Mouse (Mus musculus): ENCODE measurements around the gene Spcs2. TPM values are rescaled to one million over a fixed set of nuclear protein-coding genes. Genes with fewer than 3 reads are reported as not detected.
"Not testable (repeated sequence)": the region's sequence is repeated elsewhere in the genome, so short reads cannot be mapped to it uniquely, and the experiment has no call there.

The Spcs2 gene
- polyA plus RNA-seq, 1 experiment from 2014 or later, result 268 TPM

- Histone ChIP-seq H3K4me1 (replicated peaks; ENCODE audit: control insufficient read depth, insufficient read depth, low read length) (no peaks in the 10 kb centered on the region), H3K27ac (no peak overlapping the region), H3K4me2 (replicated peaks) (no peak overlapping the region), H3K4me3 (replicated peaks; ENCODE audit: low read length) (no peak overlapping the region), H3K36me3 (replicated peaks; ENCODE audit: control insufficient read depth, insufficient read depth) (no peaks in the 10 kb centered on the region), H3K9me3 (ENCODE audit: control insufficient read depth, low read length) (no peaks in the 10 kb centered on the region), H3K9ac (no peak overlapping the region), H3K27me3 (ENCODE audit: control insufficient read depth, insufficient read depth, low read length) (no peaks in the 10 kb centered on the region)
- DNase-seq (ENCODE audit: low spot score) (no peak), ATAC-seq (ENCODE audit: low FRiP score) (no peak)
- WGBS, result 90% methylated on average over 2 of the region's 2 CpGs
Measured at GRCm38 (mm10) chr7:99821953-99822352, 41.3 kb downstream of the Spcs2 start.

DNA sequence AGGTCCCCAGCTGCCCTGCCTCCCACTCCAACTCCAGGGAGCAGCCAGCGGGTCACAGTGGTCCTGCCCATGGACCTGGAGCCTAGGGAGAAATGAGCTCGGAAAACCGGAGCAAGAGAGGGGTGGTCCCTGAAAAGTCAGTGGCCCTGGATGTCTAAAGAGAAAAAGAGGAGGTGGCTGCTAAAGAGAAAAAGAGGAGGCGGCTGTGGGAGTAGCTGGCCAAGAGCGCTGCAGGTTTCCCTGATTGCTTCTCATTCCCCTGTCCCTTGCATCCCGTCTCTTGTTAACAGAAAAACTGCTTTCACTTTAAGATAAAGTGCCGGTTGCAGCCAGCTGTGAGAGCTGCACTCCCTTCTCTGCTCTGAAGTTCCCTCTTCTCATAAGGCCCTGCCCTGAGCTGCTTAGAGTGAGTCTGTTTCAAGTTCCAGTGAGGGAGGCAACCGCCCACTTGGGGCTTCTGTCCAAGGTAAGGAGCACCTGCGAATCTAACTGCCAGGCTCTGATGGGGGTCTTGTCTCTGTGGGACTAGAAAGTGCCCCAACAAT lies 45.0 kb downstream of the Spcs2 start:
- ATAC-seq (ENCODE audit: low FRiP score); H3K4me1 ChIP-seq (replicated peaks; ENCODE audit: control insufficient read depth, insufficient read depth, low read length); H3K4me2 ChIP-seq (replicated peaks); H3K27ac ChIP-seq; H3K27me3 ChIP-seq (ENCODE audit: control insufficient read depth, insufficient read depth, low read length); DNase-seq (ENCODE audit: low spot score); H3K36me3 ChIP-seq (replicated peaks; ENCODE audit: control insufficient read depth, insufficient read depth); H3K9ac ChIP-seq; H3K4me3 ChIP-seq (replicated peaks; ENCODE audit: low read length); H3K9me3 ChIP-seq (ENCODE audit: control insufficient read depth, low read length): not testable (repeated sequence)
- 21% methylated on average over 9 of the region's 9 CpGs for WGBS

GRCm38 (mm10) chr7:99813394-99813793 lies 49.9 kb downstream of the Spcs2 start:
- Histone ChIP-seq H3K4me2 (replicated peaks) (no peak overlapping the region), H3K9ac (no peak overlapping the region), H3K36me3 (replicated peaks; ENCODE audit: control insufficient read depth, insufficient read depth) (no peaks in the 10 kb centered on the region; the same call in 1 of the 2 replicates), H3K4me1 (replicated peaks; ENCODE audit: control insufficient read depth, insufficient read depth, low read length) (no peaks in the 10 kb centered on the region), H3K4me3 (replicated peaks; ENCODE audit: low read length) (no peak overlapping the region), H3K27me3 (ENCODE audit: control insufficient read depth, insufficient read depth, low read length) (no peaks in the 10 kb centered on the region), H3K9me3 (ENCODE audit: control insufficient read depth, low read length) (no peaks in the 10 kb centered on the region), H3K27ac (no peak overlapping the region)
- no peak for ATAC-seq (ENCODE audit: low FRiP score)
- no peak for DNase-seq (ENCODE audit: low spot score)
- WGBS, result 89% methylated on average over 11 of the region's 11 CpGs

GRCm38 (mm10) chr7:99811661-99812060 lies 51.6 kb downstream of the Spcs2 start:
- no peak for DNase-seq (ENCODE audit: low spot score)
- Histone ChIP-seq H3K27me3 (ENCODE audit: control insufficient read depth, insufficient read depth, low read length) (no peaks in the 10 kb centered on the region), H3K4me2 (replicated peaks) (no peak overlapping the region), H3K9me3 (ENCODE audit: control insufficient read depth, low read length) (no peaks in the 10 kb centered on the region), H3K27ac (no peak overlapping the region), H3K9ac (no peak overlapping the region), H3K4me1 (replicated peaks; ENCODE audit: control insufficient read depth, insufficient read depth, low read length) (no peaks in the 10 kb centered on the region), H3K4me3 (replicated peaks; ENCODE audit: low read length) (no peak overlapping the region), H3K36me3 (replicated peaks; ENCODE audit: control insufficient read depth, insufficient read depth) (no peaks in the 10 kb centered on the region; the same call in 1 of the 2 replicates)
- no peak for ATAC-seq (ENCODE audit: low FRiP score)
- 94% methylated on average over 4 of the region's 4 CpGs for WGBS

GRCm38 (mm10) chr7:99810814-99811213 lies 52.4 kb downstream of the Spcs2 start:
- Histone ChIP-seq H3K27me3 (ENCODE audit: control insufficient read depth, insufficient read depth, low read length) (no peaks in the 10 kb centered on the region), H3K4me1 (replicated peaks; ENCODE audit: control insufficient read depth, insufficient read depth, low read length) (no peaks in the 10 kb centered on the region), H3K27ac (no peak overlapping the region), H3K4me2 (replicated peaks) (no peak overlapping the region), H3K4me3 (replicated peaks; ENCODE audit: low read length) (no peak overlapping the region), H3K9ac (no peak overlapping the region), H3K36me3 (replicated peaks; ENCODE audit: control insufficient read depth, insufficient read depth) (no peaks in the 10 kb centered on the region; the same call in 1 of the 2 replicates), H3K9me3 (ENCODE audit: control insufficient read depth, low read length) (no peaks in the 10 kb centered on the region)
- DNase-seq (ENCODE audit: low spot score), result no peak
- no peak for ATAC-seq (ENCODE audit: low FRiP score)
- WGBS, result 96% methylated on average over 2 of the region's 2 CpGs

DNA sequence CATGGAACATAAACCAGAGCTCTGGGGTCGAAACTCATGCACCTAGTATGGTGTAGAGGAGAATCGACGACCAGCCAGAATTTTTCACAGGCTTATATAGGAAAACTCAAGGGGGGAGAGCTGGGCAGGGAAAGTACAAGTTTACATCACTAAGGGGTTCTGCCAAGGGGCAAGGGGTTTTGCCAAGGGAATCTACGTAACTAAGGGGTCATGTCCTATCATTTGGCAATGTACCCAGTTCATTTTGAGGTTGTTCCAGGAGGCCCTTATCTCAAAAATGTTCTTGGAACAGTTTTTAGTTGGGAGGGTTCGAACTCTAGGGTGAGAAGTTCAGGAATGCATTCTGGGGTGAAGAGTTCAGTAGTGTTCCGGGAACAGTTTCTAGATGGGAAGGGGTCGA lies 56.2 kb downstream of the Spcs2 start:
- not testable (repeated sequence) for H3K4me2 ChIP-seq (replicated peaks); ATAC-seq (ENCODE audit: low FRiP score); H3K27me3 ChIP-seq (ENCODE audit: control insufficient read depth, insufficient read depth, low read length); H3K9ac ChIP-seq; H3K9me3 ChIP-seq (ENCODE audit: control insufficient read depth, low read length); H3K27ac ChIP-seq; DNase-seq (ENCODE audit: low spot score); H3K4me3 ChIP-seq (replicated peaks; ENCODE audit: low read length); H3K36me3 ChIP-seq (replicated peaks; ENCODE audit: control insufficient read depth, insufficient read depth); H3K4me1 ChIP-seq (replicated peaks; ENCODE audit: control insufficient read depth, insufficient read depth, low read length)
- WGBS, result 89% methylated on average over 7 of the region's 7 CpGs

GRCm38 (mm10) chr7:99805340-99805739 lies 57.9 kb downstream of the Spcs2 start:
- H3K36me3 ChIP-seq (replicated peaks; ENCODE audit: control insufficient read depth, insufficient read depth), result no peaks in the 10 kb centered on the region
- H3K27me3 ChIP-seq (ENCODE audit: control insufficient read depth, insufficient read depth, low read length), result no peaks in the 10 kb centered on the region
- H3K9me3 ChIP-seq (ENCODE audit: control insufficient read depth, low read length), result no peaks in the 10 kb centered on the region
- ATAC-seq (ENCODE audit: low FRiP score), result no peak
- H3K27ac ChIP-seq, result no peak overlapping the region
- H3K9ac ChIP-seq, result no peak overlapping the region
- H3K4me2 ChIP-seq (replicated peaks), result no peak overlapping the region
- H3K4me3 ChIP-seq (replicated peaks; ENCODE audit: low read length), result no peak overlapping the region
- WGBS, result 88% methylated on average over 1 of the region's 1 CpGs
- H3K4me1 ChIP-seq (replicated peaks; ENCODE audit: control insufficient read depth, insufficient read depth, low read length), result no peaks in the 10 kb centered on the region
- DNase-seq (ENCODE audit: low spot score), result no peak

DNA sequence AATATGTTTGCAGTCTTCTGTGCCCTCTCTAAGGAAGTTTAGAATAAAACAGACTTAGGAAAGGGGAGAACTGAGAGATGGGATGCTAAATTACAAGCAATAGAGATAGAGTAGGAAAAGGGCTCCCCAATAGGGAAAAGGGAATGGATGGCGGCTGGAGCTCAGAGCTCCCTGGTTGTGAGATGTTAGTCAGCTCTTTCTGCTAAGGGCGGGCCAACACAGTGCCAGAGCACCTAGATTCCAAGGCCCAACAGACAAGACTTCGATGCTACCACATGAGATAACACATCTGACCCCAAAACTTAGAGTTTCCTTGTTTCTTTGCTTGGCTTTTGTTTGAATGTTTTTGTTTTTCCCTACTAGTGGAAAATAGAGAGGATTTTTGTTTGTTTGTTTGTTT lies 59.2 kb downstream of the Spcs2 start:
- not testable (repeated sequence) for H3K27me3 ChIP-seq (ENCODE audit: control insufficient read depth, insufficient read depth, low read length); H3K27ac ChIP-seq; H3K4me3 ChIP-seq (replicated peaks; ENCODE audit: low read length); DNase-seq (ENCODE audit: low spot score); H3K4me2 ChIP-seq (replicated peaks); ATAC-seq (ENCODE audit: low FRiP score); H3K4me1 ChIP-seq (replicated peaks; ENCODE audit: control insufficient read depth, insufficient read depth, low read length); H3K36me3 ChIP-seq (replicated peaks; ENCODE audit: control insufficient read depth, insufficient read depth); H3K9me3 ChIP-seq (ENCODE audit: control insufficient read depth, low read length); H3K9ac ChIP-seq
- WGBS, result 86% methylated on average over 3 of the region's 3 CpGs

DNA sequence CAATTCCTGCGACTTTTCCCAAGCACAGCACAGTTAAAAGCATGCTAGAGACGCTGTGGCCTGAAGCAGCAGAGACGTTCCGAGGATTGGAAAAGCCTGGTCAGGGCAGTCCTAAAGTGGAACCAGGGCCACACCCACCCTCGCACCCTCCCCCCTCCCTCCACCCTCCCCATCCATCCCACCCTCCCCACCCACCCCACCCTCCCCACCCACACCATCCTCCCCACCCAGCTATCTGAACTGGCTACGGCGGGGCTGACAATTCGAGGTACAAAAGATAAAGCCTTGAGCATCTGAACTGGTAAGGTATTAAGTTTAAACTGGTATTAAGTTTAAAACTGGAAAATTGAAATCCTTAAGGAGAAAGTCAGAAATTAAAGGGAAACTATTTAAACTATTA lies 59.7 kb downstream of the Spcs2 start:
- no peak for DNase-seq (ENCODE audit: low spot score)

DNA sequence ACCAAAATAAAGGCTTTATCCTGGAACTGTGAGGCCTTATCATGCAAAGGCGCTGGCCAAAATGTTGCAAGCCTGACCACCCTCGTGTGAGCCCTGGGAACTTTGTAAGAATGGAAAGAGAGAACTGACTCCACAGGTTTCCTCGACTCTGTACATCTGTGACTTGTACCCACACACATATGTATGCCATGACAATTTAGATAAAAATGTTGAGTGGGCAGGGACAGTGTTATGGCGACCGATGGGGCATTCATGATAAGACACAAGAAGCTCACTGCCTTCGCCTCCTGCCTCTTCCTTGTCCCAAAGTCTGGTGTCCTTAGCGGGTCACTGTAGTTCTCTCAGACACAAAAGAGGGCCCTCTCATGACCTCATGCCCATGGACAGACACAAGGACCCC lies 64.1 kb downstream of the Spcs2 start:
- no peak overlapping the region for H3K4me3 ChIP-seq (replicated peaks; ENCODE audit: low read length)
- H3K9me3 ChIP-seq (ENCODE audit: control insufficient read depth, low read length), result no peaks in the 10 kb centered on the region
- H3K27ac ChIP-seq, result no peak overlapping the region
- no peak for DNase-seq (ENCODE audit: low spot score)
- H3K36me3 ChIP-seq (replicated peaks; ENCODE audit: control insufficient read depth, insufficient read depth), result no peaks in the 10 kb centered on the region
- no peaks in the 10 kb centered on the region for H3K27me3 ChIP-seq (ENCODE audit: control insufficient read depth, insufficient read depth, low read length)
- ATAC-seq (ENCODE audit: low FRiP score), result no peak
- H3K9ac ChIP-seq, result no peak overlapping the region
- no peak overlapping the region for H3K4me2 ChIP-seq (replicated peaks)
- H3K4me1 ChIP-seq (replicated peaks; ENCODE audit: control insufficient read depth, insufficient read depth, low read length), result peaks cover 19% of the 10 kb centered on the region
- 83% methylated on average over 7 of the region's 7 CpGs for WGBS

More for the DNA sequence above, 59.7 kb downstream of the Spcs2 start:
- no peak overlapping the region for H3K4me3 ChIP-seq (replicated peaks; ENCODE audit: low read length)
- H3K27me3 ChIP-seq (ENCODE audit: control insufficient read depth, insufficient read depth, low read length), result no peaks in the 10 kb centered on the region
- H3K27ac ChIP-seq, result no peak overlapping the region
- no peaks in the 10 kb centered on the region for H3K9me3 ChIP-seq (ENCODE audit: control insufficient read depth, low read length)
- H3K36me3 ChIP-seq (replicated peaks; ENCODE audit: control insufficient read depth, insufficient read depth), result no peaks in the 10 kb centered on the region
- H3K4me2 ChIP-seq (replicated peaks), result no peak overlapping the region
- no peak overlapping the region for H3K9ac ChIP-seq
- ATAC-seq (ENCODE audit: low FRiP score), result no peak
- 76% methylated on average over 8 of the region's 8 CpGs for WGBS
- no peaks in the 10 kb centered on the region for H3K4me1 ChIP-seq (replicated peaks; ENCODE audit: control insufficient read depth, insufficient read depth, low read length)

Measured in hindbrain, embryonic 14.5 days (tissue).